Mouse (Mus musculus) right cerebral cortex, postnatal 4 days (tissue): Measurements from ENCODE around the gene Ntng1.

Experiments used
- DNase-seq: peaks from one replicate; pipeline ENCODE4 v3.0.0-alpha.2; 2022

Ntng1 gene

GRCm38 (mm10) chr3:110054125-110054524, 89.7 kb downstream of the Ntng1 start:
- no peak for DNase-seq

DNA sequence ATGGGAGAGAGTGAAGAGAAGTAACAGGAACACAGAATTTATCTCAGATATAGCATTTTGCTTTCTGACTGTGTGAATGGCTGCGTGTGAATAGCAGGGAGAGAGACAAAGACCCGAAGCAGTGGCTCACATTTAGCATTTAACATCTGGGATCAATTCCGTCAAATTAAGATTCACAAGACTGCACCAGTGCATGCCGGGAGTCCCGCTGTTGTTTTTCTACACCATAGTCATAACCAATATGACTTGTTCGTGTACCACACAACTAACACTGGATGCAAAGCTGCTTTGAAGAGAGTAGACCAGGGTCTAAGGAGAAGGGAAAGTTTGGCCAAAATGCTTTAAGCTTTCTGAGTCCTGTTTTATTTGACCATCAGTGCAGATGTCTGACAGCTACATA, 95.7 kb downstream of the Ntng1 start:
- no peak for DNase-seq

DNA sequence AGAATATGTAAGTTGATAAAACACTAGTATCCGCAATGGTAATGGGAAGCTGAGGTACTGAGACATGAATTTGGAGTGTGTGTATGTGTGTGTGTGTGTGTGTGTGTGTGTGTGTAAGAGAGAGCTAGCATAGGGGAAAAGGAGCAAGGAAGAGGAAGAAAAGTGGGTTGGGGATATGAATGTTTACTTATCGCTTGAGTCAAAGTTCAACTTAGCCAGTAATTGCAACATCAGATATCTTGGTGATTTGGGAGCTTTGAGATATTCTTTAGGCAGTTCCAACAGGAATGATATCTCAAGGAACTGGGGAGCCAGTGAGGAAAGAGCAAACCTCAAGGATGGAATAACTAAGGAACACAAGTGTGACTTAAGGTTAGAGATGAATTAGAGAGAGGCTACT, 97.1 kb downstream of the Ntng1 start:
- DNase-seq: no peak

GRCm38 (mm10) chr3:110044209-110044608, 99.6 kb downstream of the Ntng1 start:
- no peak for DNase-seq

DNA sequence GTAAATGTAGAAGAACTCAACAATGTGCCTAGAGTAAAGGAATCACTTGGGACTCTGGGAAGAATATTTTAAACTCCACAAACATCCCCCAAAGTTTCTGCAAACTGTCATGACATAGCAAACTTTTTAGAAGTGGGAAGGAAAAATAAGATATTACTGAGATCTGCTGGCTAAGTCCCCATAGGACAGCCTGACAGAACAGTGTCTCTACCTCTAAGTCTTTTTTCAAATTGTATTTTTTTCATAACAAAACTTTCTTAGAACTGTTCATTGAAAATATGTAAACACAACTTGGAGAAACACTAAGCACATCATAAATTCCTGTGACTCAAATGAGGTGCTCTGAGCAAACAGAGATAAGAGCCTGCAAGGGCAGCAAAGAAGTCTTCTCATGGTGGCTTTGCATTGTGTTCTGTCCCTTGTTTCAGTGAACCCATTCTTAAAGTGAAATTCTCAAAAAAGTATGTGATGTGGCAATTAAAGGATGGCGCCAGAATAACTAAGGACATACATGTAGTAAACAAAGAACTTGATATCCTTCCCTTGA, 100.1 kb downstream of the Ntng1 start:
- no peak for DNase-seq

- no peak for DNase-seq
These were observed 120.8 kb downstream of the Ntng1 start for GRCm38 (mm10) chr3:110022783-110023599.

DNA sequence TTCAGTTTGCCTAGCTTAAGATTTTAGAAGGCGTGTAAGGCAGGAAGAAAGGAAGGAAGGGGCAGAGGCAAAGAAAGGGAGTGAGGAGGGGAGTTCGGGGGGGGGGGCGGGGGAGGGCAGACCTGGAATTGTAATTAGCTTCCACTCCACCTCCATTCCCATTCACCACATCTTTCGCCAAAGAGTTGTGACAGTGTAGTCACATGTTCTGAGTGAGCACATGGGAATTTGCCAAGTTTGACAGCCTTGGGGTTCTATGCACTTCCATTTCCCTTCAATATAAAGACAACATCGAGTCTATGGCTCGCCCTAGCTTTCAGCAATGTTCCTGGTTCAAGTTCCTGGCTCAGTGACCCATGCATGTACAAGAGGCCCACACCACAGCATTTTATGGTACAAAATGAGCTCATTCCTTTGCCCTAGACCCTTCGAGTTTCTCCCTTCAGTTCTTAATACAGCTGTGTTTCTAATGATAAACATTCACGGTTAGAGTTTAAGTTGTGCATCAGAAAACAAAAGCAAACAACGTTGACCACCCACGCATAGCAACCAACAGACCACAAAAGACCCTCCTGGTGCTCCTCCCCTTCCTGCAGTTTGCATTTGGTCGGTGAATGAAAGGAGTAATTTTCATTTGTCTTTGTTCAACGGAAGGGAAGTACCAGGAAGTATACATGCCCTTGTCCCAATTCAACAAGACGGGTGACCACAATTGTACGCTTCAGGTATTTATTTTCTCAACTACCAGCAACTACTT, 132.8 kb downstream of the Ntng1 start:
- no peak for DNase-seq

- DNase-seq: no peak
These were observed 133.4 kb downstream of the Ntng1 start for GRCm38 (mm10) chr3:110010441-110010840.

DNA sequence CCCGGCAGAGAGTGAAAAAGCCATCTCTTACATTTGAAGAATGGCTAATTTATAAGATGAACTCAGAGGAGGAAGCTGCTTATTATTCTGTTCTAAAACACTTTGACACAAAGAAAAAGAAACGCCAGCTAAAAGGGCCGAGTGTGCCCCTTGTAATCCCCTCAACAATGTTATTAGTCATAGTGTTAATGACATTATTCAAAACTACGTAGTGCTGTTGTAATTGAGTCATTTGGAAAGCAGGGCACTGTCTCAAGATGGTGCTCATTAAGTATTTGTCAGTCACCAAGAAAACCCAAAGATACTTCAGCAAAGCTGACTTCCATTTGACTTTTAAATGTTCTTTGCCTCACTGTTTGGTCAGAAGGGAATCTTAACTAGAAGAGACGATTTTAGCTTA, 143.5 kb downstream of the Ntng1 start:
- DNase-seq: no peak

DNA sequence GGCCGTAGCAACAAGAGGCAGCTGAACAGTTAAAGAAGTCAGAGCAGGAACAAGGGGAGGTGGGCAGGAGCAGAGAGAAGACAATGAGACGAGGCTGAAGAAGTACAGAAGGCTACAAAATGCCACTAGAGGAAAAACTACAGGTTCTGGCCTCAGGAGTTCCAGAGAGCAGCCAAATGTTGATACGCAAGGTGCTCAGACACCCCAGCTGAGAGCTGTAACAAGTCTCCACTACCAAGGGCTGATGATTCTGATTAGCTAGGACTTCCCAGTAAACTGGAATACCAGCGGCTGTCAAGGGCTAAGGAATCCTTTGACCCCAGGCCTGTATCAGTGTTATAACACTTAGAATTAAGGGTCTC, 148.2 kb downstream of the Ntng1 start:
- DNase-seq: no peak

DNA sequence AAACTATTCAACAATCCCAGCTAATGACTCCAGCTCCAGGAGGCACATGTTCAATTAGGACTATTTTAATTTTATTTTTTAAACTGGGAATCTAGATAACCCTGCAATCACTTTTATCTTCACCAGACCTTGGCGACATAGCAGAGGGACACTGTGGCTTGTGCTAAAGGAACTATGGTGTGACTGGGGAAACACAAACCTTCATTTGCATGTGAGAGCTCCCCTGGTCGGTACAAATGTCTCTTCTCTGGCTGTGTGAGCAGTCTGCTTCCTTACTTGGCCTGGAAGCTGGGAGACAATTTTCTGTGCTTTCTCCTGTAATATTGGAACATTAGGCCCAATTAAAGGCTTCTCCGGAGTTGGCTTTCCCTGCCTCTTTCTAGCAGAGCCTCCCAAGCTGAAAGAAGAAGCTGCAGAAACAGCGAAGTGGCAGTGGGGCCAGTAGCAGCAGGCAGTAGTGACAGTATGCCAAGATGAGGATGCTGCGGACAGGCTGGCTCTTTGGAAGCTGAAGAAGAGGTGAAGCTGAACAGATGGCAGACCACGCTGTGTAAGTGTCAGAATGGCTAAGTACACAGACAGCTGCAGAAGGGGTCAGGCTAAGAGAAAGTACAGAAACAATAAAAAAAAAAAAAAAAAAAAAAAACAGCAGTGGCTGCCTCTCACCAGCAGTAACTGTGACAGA, 148.7 kb downstream of the Ntng1 start:
- no peak for DNase-seq

GRCm38 (mm10) chr3:109984086-109984485, 159.7 kb downstream of the Ntng1 start:
- DNase-seq: no peak

- no peak for DNase-seq
These were observed 166.2 kb downstream of the Ntng1 start for GRCm38 (mm10) chr3:109977614-109978013.

GRCm38 (mm10) chr3:109975106-109975505, 168.7 kb downstream of the Ntng1 start:
- no peak for DNase-seq

DNA sequence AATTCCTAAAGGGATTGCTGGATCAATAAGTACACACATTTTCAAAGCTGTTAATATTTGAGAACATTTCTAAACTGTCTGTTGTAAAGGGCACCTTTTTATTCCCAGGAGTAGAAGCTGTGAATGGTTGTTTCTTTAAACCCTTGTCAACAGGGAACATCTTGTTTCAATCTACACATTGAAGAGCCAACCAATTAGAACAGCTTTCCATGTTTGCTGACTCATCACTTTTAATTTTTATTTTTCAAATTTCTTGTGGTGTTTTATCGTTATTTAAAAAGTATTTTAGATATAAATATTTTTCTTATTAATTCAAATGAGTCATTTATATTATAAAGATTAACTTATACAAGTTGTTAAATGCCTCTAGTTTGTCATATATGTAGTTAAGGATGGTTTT, 172.3 kb downstream of the Ntng1 start:
- DNase-seq: no peak

DNA sequence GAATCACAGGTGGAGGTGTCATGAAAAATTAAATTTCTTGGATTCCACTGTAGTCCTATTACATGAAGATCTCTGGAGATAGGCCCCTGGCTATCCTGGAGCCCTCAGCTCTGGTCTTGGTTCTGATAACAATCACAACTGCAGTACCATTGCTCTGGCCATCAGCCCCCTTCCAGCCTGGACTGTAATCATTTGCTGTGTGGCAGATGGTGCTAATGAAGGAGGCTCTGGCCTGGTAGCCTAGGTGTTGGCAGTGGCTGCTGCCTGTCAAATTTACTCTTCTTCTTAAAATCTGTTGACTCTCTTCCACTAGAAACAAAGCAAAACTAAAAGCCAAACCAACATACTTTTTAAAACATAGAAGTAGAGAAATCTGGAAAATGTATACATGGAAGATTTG, 173.6 kb downstream of the Ntng1 start:
- no peak for DNase-seq

- DNase-seq: no peak
These were observed 181.2 kb downstream of the Ntng1 start for GRCm38 (mm10) chr3:109962631-109963030.

- DNase-seq: no peak
These were observed 200.9 kb downstream of the Ntng1 start for GRCm38 (mm10) chr3:109942960-109943359.

GRCm38 (mm10) chr3:109937634-109938033, 206.2 kb downstream of the Ntng1 start:
- DNase-seq: no peak

GRCm38 (mm10) chr3:109936275-109936674, 207.5 kb downstream of the Ntng1 start:
- no peak for DNase-seq

DNA sequence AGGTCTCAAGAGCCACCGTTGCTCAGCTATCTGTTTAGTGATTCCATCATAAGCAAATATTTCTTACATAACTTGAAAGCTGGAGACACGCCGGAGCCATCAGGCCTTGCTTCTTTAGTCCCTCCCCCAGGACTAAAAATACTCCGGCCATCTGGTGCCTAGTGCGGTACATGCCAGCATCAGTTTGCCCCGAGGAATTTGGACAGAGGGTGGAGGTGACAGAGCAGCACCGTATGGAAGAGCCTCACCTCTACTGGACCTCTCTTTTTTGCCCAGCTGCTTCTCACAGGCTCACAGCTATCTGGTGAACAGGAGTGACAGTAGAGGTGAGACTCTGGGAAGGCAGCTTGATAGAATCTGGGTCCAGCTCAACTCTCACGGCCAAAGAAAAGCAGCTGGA, 211.6 kb downstream of the Ntng1 start:
- DNase-seq: no peak

DNA sequence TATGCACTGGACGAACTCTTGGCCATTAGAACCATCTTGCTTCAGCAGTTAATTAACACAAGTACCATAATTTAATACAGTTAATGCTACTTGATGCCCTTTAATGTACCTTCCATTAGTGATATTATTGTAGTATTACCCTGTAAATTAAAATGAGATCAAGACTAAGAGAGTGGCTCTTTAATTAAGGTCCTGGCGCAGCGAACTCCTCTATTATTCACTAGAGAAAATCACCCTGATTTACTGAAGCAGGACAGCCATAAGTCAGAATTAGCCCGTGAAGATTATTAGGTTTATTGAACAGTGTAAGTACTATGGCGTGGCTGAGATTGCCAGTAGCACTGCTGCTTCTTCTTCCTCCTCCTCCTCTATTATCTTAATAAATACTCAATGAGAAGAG, 212.8 kb downstream of the Ntng1 start:
- no peak for DNase-seq

- no peak for DNase-seq
These were observed 220.0 kb downstream of the Ntng1 start for GRCm38 (mm10) chr3:109923788-109924187.

DNA sequence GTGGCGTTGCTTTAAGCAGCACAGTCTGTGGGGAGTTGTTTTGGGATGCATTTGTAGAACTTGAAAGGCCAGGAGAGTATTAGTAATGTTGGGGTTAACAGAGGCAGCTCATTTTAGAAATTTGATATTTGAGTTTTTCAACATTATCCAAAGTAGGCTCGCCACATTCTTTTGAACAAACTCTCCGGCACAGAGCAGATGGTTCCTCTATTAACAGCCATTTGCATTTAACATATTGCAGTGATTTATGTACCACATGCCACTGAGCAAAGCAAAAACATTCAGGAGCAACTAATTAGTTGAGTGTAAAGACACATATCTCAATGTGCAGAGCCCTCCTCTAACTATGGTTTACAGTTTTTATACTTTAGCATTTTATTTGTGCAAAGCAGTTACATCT, 224.8 kb downstream of the Ntng1 start:
- DNase-seq: no peak
